Mouse (Mus musculus) olfactory bulb, adult 2 months (tissue): Measurements from ENCODE around the gene Sfxn5.

Experiments
- CTCF ChIP-seq: fragments of 200-500 bp; IDR thresholded peaks from 2 replicates; pipeline ENCODE4 v1.5.1; 2012; ENCODE audit warnings: low read depth, mild to moderate bottlenecking, low read length, moderate library complexity; ENCODE audit not compliant: insufficient read depth
- POLR2A ChIP-seq: fragments of 200-500 bp; IDR thresholded peaks from 2 replicates; pipeline ENCODE4 v1.6.1; 2012; ENCODE audit warnings: mild to moderate bottlenecking, low read depth, low read length, moderate library complexity; ENCODE audit not compliant: insufficient read depth

DNA sequence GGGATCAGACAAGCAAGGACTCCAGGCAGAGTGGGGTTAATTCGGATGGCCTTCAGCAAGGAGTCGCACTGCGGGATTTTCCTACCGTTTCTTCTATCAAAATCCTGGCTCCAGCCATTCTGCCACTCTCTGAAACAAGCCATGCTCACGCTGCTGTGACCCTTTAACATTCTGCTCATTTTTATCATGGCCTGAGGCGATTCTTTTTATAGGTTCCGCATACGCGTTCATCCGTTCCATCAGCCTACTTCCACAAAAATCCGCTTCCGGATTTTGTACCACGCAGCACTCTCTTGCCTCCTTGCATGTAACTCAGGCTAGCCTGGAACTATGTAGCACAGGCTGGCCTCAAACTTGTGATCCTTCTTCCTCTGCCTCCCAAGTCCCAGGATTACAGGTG lies 510 bp upstream of the Sfxn5 start:
- TF ChIP-seq POLR2A, result no peak
- TF ChIP-seq CTCF, result no peak
